Mouse (Mus musculus) forebrain, embryonic 13.5 days (tissue): Measurements from ENCODE around the gene Phospho1. TPM values are rescaled to one million over a fixed set of nuclear protein-coding genes. Genes with fewer than 3 reads are reported as not detected.

Experiments
- ATAC-seq: fragments of 200-750 bp; cut with Nextera tagmentation; 2 replicates; pipeline ENCODE4 v1.8.0; 2017
- H3K27ac ChIP-seq: fragments of 300-500 bp; sonication (generic); 2 replicates; pipeline ENCODE4 v1.5.1; 2015; ENCODE audit warnings: inconsistent platforms, mild to moderate bottlenecking, moderate library complexity
- H3K27me3 ChIP-seq: fragments of 300-500 bp; sonication (generic); 2 replicates; pipeline ENCODE4 v1.6.1; 2015; ENCODE audit warnings: mild to moderate bottlenecking, inconsistent platforms
- H3K36me3 ChIP-seq: fragments of 300-500 bp; sonication (generic); 2 replicates; pipeline ENCODE4 v1.6.1; 2015; ENCODE audit warnings: mild to moderate bottlenecking, inconsistent platforms; ENCODE audit not compliant: poor library complexity, severe bottlenecking
- H3K4me1 ChIP-seq: fragments of 300-500 bp; sonication (generic); 2 replicates; pipeline ENCODE4 v1.6.1; 2015; ENCODE audit warnings: inconsistent platforms
- H3K4me2 ChIP-seq: fragments of 300-500 bp; sonication (generic); 2 replicates; pipeline ENCODE4 v1.6.1; 2015; ENCODE audit warnings: inconsistent platforms, mild to moderate bottlenecking, moderate library complexity
- H3K4me3 ChIP-seq: fragments of 300-500 bp; sonication (generic); 2 replicates; pipeline ENCODE4 v1.5.1; 2015; ENCODE audit warnings: mild to moderate bottlenecking, inconsistent platforms
- H3K9ac ChIP-seq: fragments of 300-500 bp; sonication (generic); 2 replicates; pipeline ENCODE4 v1.6.1; 2015; ENCODE audit warnings: mild to moderate bottlenecking, inconsistent platforms
- H3K9me3 ChIP-seq: fragments of 300-500 bp; sonication (generic); replicated peaks from 2 replicates; pipeline ENCODE4 v1.6.1; 2016; ENCODE audit warnings: inconsistent platforms
- WGBS: fragments of 180-500 bp; shearing (Covaris S2); methylation state at CpG from one replicate; pipeline ENCODE4 v1.1.7; 2015; 5-methylcytosine and 5-hydroxymethylcytosine counted together
- polyA plus RNA-seq: library from polyadenylated mRNA; unstranded; fragments of >200 nt; fragmentation: Nextera tagmentation; extraction: Ambion mirVana; gene quantifications from 2 replicates; pipeline ENCODE4 v1.2.1, GENCODE M21; 2015

Gene Phospho1
- polyA plus RNA-seq, 1 experiment from 2014 or later: not detected

DNA sequence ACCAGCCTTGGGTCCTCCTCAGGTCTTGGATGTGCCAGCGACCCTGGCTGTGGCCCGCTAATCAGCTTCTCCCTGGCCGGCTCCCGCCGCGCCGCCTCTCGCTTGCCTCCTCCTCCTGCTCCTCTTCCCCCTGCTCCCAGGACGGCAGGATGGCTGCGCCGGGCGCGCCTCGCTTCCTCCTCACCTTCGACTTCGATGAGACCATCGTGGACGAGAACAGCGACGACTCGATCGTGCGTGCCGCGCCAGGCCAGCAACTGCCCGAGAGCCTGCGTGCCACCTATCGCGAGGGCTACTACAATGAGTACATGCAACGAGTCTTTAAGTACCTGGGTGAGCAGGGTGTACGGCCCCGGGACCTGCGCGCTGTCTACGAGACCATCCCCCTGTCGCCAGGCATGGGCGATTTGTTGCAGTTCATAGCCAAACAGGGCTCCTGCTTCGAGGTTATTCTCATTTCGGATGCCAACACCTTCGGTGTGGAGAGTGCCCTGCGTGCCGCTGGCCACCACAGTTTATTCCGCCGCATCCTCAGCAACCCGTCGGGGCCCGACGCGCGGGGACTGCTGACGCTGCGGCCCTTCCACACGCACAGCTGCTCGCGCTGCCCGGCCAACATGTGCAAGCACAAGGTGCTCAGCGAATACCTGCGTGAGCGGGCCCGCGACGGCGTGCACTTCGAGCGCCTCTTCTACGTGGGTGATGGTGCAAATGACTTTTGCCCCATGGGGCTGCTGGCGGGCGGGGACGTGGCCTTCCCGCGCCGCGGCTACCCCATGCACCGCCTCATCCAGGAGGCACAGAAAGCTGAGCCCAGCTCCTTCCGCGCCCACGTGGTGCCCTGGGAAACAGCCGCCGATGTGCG lies 6.3 kb downstream of the Phospho1 start:
- Histone ChIP-seq H3K27me3 (peaks cover 97% of the 10 kb centered on the region), H3K4me3 (peak overlapping the region; percentile 23), H3K9ac (no peak overlapping the region), H3K4me1 (peaks cover 26% of the 10 kb centered on the region), H3K36me3 (no peaks in the 10 kb centered on the region), H3K4me2 (peak overlapping the region; percentile 44), H3K9me3 (no peaks in the 10 kb centered on the region), H3K27ac (no peak overlapping the region)
- no peak for ATAC-seq
- 2% methylated on average over 80 of the region's 80 CpGs for WGBS

DNA sequence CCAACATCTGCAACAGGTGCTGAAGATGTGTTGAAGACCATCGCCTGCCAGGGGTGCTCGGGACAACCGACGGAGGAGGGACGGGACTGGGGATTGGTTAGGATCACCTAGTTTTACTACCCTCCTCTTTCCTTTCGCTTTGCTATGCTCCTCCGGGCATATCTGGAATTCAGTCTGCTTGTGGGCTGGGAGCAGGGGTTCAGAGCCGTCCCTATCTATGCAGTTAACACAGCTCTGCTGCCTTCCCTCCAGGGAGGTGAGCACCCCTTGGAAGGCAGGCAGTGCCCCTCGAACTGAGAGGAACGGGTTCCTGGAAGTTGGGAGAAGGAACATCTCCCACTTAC lies 6.9 kb downstream of the Phospho1 start:
- Histone ChIP-seq H3K27me3 (peaks cover 99% of the 10 kb centered on the region), H3K4me1 (peaks cover 26% of the 10 kb centered on the region), H3K4me2 (peak overlapping the region; percentile 44; the same call in 1 of the 2 replicates), H3K9me3 (no peaks in the 10 kb centered on the region), H3K27ac (no peak overlapping the region), H3K36me3 (no peaks in the 10 kb centered on the region), H3K9ac (no peak overlapping the region), H3K4me3 (peak overlapping the region; percentile 23)
- 10% methylated on average over 10 of the region's 10 CpGs for WGBS
- no peak for ATAC-seq

DNA sequence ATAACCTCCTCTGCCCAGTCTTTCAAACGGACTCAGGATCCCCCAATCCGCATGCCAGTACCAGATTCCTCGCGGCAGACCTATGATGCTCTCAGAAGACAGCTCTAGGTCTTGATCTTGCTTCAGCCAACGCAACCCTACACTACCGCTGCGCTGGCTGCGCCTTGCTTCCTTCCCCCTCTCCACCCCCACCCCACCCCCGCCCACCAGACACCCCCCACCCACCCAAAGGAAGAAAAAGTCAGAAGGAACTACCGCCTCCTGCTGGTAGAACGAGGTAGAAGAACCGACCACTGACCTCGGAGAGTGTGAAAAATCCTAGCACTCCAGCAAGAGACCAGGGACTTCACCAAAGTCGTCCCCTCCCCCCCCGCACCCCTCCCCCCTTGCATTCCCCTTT lies 7.3 kb downstream of the Phospho1 start:
- Histone ChIP-seq H3K9me3 (no peaks in the 10 kb centered on the region), H3K4me3 (peak overlapping the region; percentile 23), H3K9ac (no peak overlapping the region), H3K4me2 (peak overlapping the region; percentile 44; the same call in 1 of the 2 replicates), H3K36me3 (no peaks in the 10 kb centered on the region), H3K27me3 (peaks cover 99% of the 10 kb centered on the region), H3K4me1 (peaks cover 26% of the 10 kb centered on the region), H3K27ac (no peak overlapping the region)
- WGBS: 1% methylated on average over 15 of the region's 15 CpGs
- ATAC-seq: no peak

DNA sequence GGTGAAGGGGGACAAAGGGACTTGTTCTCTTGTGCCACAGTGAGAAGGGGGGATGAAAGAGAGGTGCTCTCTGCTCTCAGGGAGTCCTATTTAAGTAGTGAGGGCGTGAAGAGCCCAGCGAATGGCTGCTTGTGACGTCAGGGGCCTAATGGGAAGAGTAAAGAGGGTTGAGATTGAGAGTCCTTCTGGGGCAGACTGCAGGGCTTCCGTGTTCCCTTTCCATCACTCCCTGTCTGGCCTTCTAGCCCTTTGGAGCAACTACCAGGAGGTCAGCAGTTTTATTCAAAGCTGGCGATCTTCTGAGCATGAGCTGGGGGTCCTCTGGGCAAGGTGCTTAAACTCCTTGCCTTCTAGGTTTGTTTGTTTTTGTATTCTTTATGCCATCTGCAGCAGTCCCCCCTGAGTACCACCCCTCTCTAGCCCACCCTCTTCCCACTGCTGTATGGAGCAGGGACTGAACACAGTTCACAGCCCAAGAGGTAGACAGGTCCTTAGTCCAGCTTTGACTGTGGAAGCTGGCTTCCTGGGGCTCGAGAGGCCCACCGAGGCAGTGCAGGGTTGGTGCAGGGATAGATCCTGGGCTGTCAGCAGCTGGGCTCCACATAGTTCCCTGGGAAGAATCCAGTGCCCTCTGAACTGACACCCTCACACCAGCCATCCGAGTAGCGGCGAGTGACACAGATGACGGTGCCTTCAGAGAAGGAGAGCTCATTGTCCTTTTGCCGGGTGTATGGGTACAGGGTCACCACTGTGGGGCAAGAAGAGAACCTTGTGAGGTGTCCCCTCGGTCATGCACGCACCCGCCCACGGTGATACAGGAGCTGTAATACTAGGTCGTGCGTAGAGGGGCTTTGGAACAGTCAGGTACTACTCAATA lies 8.1 kb downstream of the Phospho1 start:
- Histone ChIP-seq H3K4me1 (peaks cover 30% of the 10 kb centered on the region), H3K9ac (no peak overlapping the region), H3K27ac (no peak overlapping the region), H3K27me3 (peaks cover 99% of the 10 kb centered on the region), H3K9me3 (no peaks in the 10 kb centered on the region), H3K4me2 (no peak overlapping the region), H3K4me3 (no peak overlapping the region), H3K36me3 (no peaks in the 10 kb centered on the region)
- 27% methylated on average over 18 of the region's 18 CpGs for WGBS
- no peak for ATAC-seq

DNA sequence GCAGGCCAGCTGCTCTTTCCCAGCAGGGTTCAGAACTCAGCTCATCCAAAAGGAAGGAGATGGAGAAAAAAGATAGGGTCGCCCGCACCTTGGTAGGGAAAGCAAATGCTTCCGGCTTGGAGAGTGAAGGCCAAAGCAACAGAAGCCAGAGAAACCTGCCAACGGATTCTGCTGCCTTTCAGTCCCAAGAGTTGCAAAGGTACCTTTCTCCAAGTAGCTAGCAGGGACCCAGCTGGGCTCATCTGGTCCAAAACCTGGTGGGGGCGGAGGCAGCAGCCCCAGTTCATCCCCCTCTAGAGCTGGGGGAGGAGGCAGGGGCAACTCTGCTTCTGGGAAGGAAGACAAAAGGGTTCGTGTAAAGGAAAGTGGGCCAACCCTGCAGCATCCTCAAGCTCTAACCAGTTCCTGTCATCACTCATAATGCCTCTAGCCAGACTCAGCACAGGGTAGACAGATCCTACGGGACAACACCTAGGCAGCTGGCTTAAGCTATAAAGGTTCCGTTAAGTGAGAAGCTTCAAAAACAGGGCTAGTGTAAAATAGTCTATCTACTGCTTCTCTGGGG lies 8.8 kb downstream of the Phospho1 start:
- H3K27me3 ChIP-seq: peaks cover 100% of the 10 kb centered on the region
- H3K36me3 ChIP-seq: no peaks in the 10 kb centered on the region
- no peak overlapping the region for H3K4me3 ChIP-seq
- H3K9me3 ChIP-seq: no peaks in the 10 kb centered on the region
- H3K4me1 ChIP-seq: peaks cover 30% of the 10 kb centered on the region
- no peak overlapping the region for H3K9ac ChIP-seq
- no peak overlapping the region for H3K27ac ChIP-seq
- WGBS: 20% methylated on average over 8 of the region's 8 CpGs
- no peak for ATAC-seq
- no peak overlapping the region for H3K4me2 ChIP-seq

DNA sequence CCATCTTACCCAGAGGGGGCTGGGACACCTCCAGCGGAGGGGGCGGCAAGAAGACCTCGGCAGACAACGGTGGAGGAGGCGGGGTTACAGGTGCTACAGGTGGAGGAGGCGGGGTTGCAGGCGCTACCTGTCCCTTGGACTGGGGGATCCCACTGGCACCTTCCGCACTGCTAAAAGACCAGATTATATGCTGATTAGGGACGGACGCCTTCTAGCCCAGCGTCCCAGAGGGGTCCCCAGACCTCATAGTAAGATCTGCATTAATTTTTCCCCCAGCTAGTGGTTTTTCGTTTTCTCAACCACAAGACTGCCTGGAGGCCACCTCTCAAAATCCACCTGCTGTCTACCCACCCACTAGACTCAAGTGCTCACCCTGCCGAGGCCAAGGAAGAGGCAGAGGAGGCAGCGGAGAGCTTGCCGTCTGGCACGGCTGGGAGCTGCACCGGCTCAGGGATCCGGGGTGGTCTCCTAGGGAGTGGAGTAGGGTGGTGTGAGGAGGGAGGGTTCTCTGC lies 9.4 kb downstream of the Phospho1 start:
- H3K27me3 ChIP-seq: peaks cover 98% of the 10 kb centered on the region
- no peaks in the 10 kb centered on the region for H3K9me3 ChIP-seq
- no peak overlapping the region for H3K9ac ChIP-seq
- H3K4me3 ChIP-seq: peak overlapping the region; percentile 9; the same call in 1 of the 2 replicates
- H3K4me2 ChIP-seq: peak overlapping the region; percentile 25
- no peak for ATAC-seq
- H3K36me3 ChIP-seq: no peaks in the 10 kb centered on the region
- no peak overlapping the region for H3K27ac ChIP-seq
- peaks cover 33% of the 10 kb centered on the region for H3K4me1 ChIP-seq
- 5% methylated on average over 18 of the region's 18 CpGs for WGBS

DNA sequence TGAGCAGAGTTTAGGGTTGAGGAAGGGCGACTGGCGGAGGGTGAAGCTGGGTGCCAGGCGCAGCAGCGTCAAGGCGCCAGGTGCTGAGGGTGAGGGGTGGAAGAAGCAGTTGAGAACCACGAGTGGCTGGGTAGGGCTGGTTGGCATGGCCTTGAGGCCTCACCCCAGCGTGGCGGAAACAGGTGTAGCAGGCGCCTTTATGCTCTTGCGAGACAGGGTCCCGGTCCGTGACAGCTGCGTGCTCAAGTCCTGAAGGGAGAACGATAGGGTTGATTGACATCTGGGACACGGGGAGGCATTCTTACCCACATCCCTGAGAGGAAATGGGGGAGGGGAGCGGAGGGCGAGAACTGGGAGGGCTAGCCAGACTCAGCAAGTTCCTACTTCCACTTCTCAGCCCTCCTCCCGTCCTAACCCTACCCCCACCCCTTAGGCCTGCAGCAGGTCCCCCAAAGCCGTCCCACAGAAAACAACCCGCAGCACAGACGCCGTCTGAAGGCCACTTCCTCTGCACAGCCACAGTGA lies 9.9 kb downstream of the Phospho1 start:
- ATAC-seq: 0 out of 2 replicates have a peak, but pooled peaks have one; percentile 6
- Histone ChIP-seq H3K9ac (no peak overlapping the region), H3K27me3 (peaks cover 95% of the 10 kb centered on the region), H3K27ac (no peak overlapping the region), H3K36me3 (no peaks in the 10 kb centered on the region), H3K9me3 (no peaks in the 10 kb centered on the region), H3K4me2 (peak overlapping the region; percentile 25), H3K4me1 (peaks cover 34% of the 10 kb centered on the region), H3K4me3 (peak overlapping the region; percentile 9; the same call in 1 of the 2 replicates)
- 4% methylated on average over 22 of the region's 22 CpGs for WGBS

DNA sequence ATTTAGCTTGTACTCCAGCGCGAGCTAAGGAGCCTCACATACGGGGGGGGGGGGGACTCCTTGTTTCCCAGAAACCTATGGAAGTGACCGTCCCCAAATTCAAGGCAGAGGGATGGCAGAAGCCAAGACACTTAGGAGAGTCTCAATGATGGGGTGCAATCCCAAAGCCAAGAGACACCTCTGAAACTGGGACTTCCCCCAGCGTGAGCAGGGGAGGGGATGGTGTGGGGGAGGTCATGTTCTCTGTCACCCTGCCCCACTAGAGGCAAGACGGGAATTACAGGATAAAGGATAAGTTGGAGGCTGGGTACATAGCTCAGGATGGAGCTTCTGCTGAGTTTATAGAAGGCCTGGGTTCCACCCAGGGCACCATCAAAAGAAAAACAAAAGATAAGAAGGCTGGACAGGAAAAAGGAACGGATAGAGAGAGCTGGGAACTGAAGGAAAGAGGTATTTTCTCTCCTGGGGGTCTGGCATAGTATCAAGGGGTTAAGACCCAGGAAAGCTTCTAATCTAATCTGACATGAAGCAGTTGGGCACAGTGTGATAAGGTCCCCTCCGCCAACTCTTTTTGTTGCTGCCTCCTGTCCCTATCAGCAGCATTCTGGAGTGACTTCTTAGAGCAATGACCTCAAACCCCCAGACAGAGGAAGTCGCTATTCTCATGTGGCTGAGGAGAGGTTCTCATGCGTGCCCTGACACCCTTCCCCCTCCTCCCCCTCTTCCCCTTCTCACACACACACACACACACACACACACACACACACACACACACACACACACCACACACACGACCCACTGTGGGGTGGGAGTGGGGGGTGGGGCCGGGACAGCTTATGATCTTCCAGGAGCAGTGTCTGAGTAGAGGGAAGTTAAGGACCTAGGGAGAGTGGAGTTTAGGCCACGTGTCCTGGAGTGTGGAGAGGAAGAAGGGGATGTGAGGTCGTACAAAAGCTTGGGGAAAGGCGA lies 10.7 kb downstream of the Phospho1 start:
- peaks cover 90% of the 10 kb centered on the region for H3K27me3 ChIP-seq
- H3K4me3 ChIP-seq: no peak overlapping the region
- no peaks in the 10 kb centered on the region for H3K9me3 ChIP-seq
- H3K4me2 ChIP-seq: no peak overlapping the region
- 20% methylated on average over 14 of the region's 15 CpGs for WGBS
- peaks cover 34% of the 10 kb centered on the region for H3K4me1 ChIP-seq
- H3K9ac ChIP-seq: no peak overlapping the region
- no peaks in the 10 kb centered on the region for H3K36me3 ChIP-seq
- no peak for ATAC-seq
- no peak overlapping the region for H3K27ac ChIP-seq

DNA sequence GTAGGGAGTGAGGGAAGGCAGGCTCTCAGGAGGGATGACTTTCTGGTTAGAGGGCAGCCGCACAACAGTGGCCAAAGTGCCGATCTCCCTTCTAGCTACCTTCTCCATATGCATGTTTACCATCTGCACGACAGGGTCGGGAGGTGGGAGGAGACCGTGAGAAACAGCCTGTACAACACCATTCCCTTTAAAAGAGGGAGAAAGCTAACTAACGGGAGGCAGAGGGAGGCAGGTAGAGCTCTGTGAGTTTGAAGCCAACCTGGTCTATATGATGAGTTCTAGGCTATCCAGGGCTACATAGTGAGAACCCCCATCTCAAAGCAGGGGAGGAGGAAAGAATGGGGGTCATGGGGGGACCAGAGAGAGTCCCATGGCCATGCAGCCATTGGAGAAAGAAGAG lies 11.5 kb downstream of the Phospho1 start:
- no peak overlapping the region for H3K4me3 ChIP-seq
- no peaks in the 10 kb centered on the region for H3K9me3 ChIP-seq
- peaks cover 27% of the 10 kb centered on the region for H3K4me1 ChIP-seq
- WGBS: 46% methylated on average over 6 of the region's 6 CpGs
- no peak overlapping the region for H3K9ac ChIP-seq
- no peak overlapping the region for H3K4me2 ChIP-seq
- no peaks in the 10 kb centered on the region for H3K36me3 ChIP-seq
- peaks cover 82% of the 10 kb centered on the region for H3K27me3 ChIP-seq
- ATAC-seq: no peak
- no peak overlapping the region for H3K27ac ChIP-seq

DNA sequence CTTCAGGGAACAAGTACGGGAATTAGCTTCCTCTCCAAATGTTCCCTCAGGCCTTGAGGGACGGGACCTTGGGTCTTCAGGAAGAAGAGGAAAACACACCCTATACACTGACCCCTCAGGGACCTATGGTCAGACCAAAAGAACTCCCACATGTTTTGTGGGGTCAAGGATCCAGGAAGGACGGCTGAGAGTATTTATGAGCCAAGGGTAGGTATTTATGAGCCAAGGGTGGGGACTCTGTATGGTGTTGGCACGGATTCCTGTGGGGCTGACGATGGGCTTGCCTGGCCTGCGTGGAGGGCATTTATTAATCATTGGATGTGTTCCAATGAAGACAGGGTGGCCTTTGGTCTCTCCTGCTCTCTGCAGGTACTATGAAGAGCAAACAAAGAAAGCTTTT lies 12.1 kb downstream of the Phospho1 start:
- Histone ChIP-seq H3K27ac (no peak overlapping the region), H3K9me3 (no peaks in the 10 kb centered on the region), H3K4me2 (no peak overlapping the region), H3K27me3 (peaks cover 81% of the 10 kb centered on the region), H3K36me3 (no peaks in the 10 kb centered on the region), H3K9ac (no peak overlapping the region), H3K4me1 (peaks cover 21% of the 10 kb centered on the region), H3K4me3 (no peak overlapping the region)
- ATAC-seq: no peak
- WGBS: 65% methylated on average over 6 of the region's 6 CpGs

DNA sequence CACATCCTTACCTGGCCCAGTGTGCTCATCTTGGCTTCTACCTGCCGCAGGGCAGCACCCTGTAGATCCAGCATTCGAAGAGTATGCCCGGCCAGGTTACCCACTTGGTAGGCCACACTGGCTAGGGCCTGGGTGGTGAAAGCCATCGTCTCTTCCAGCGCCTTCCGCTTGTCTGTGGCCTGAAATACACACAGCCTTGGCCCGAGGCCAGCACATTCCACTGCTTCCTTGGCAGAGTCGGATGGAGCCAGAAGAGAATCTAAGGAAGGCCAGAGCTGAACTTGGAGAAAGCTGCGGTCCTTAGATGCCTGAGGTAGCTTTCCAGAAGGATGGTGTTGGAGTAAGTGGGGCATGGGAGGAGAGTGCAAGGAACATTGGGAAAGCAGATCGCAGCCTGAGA lies 12.8 kb downstream of the Phospho1 start, which contains the start of gene Gngt2:
Gene Gngt2, plus strand, starts transcription at position 158 of the 400 bp plus-strand sequence.
- no peak for ATAC-seq
- Histone ChIP-seq H3K27ac (no peak within 1 kb of the TSS), H3K9me3 (no peaks in the 10 kb centered on the region), H3K9ac (no peak within 1 kb of the TSS), H3K4me2 (no peak within 1 kb of the TSS), H3K4me3 (no peak within 1 kb of the TSS), H3K36me3 (no peaks in the 10 kb centered on the region), H3K27me3 (peaks cover 80% of the 10 kb centered on the region), H3K4me1 (peaks cover 20% of the 10 kb centered on the region)
- 66% methylated on average over 10 of the region's 10 CpGs for WGBS
